Mouse (Mus musculus): Measurements from ENCODE around the gene Ntrk2.

Ntrk2 gene

GRCm38 (mm10) chr13:59119596-59120394, 313.4 kb downstream of the Ntrk2 start:
- CTCF ChIA-PET = no interaction called here

- CTCF ChIA-PET = interaction anchor here (0.7 kb wide), 1 partner anchor 16 kb away, joined by 3 read pairs; no protein-coding TSS in a partner anchor
These were observed 336.9 kb downstream of the Ntrk2 start for GRCm38 (mm10) chr13:59143141-59143744.

GRCm38 (mm10) chr13:59144321-59144856, 338.0 kb downstream of the Ntrk2 start:
- CTCF ChIA-PET = no interaction called here

GRCm38 (mm10) chr13:59145677-59146555, 339.5 kb downstream of the Ntrk2 start:
- CTCF ChIA-PET = no interaction called here

- CTCF ChIA-PET = no interaction called here
These were observed 340.2 kb downstream of the Ntrk2 start for GRCm38 (mm10) chr13:59146616-59147015.

- CTCF ChIA-PET = no interaction called here
These were observed 341.6 kb downstream of the Ntrk2 start for GRCm38 (mm10) chr13:59147976-59148375.

- CTCF ChIA-PET = no interaction called here
These were observed 342.4 kb downstream of the Ntrk2 start for GRCm38 (mm10) chr13:59148793-59149192.

- CTCF ChIA-PET = no interaction called here
These were observed 357.6 kb downstream of the Ntrk2 start for GRCm38 (mm10) chr13:59164015-59164414.

- CTCF ChIA-PET = no interaction called here
These were observed 367.5 kb downstream of the Ntrk2 start for GRCm38 (mm10) chr13:59173840-59174239.

GRCm38 (mm10) chr13:59176021-59176420, 369.7 kb downstream of the Ntrk2 start:
- CTCF ChIA-PET = no interaction called here

- CTCF ChIA-PET = no interaction called here
These were observed 370.1 kb downstream of the Ntrk2 start for GRCm38 (mm10) chr13:59176485-59176884.

- CTCF ChIA-PET = no interaction called here
These were observed 370.6 kb downstream of the Ntrk2 start for GRCm38 (mm10) chr13:59177003-59177402.

- CTCF ChIA-PET = no interaction called here
These were observed 373.6 kb downstream of the Ntrk2 start for GRCm38 (mm10) chr13:59179986-59180385.

GRCm38 (mm10) chr13:59180781-59181180, 374.4 kb downstream of the Ntrk2 start:
- CTCF ChIA-PET = no interaction called here

GRCm38 (mm10) chr13:59181188-59181947, 375.0 kb downstream of the Ntrk2 start:
- CTCF ChIA-PET = no interaction called here

GRCm38 (mm10) chr13:59182630-59183029, 376.3 kb downstream of the Ntrk2 start:
- CTCF ChIA-PET = no interaction called here

Data from spleen, embryonic (tissue).